Mouse (Mus musculus) kidney, postnatal 0 days (tissue): ENCODE measurements around the gene Rnaseh2c. TPM values are rescaled to one million over a fixed set of nuclear protein-coding genes. Genes with fewer than 3 reads are reported as not detected.
A peak's percentile ranks its signal among the peaks of the same experiment; 100 is the strongest.

Experiments
- ATAC-seq: fragments of 200-750 bp; cut with Nextera tagmentation; replicated peaks from 2 replicates; pipeline ENCODE4 v1.8.0; 2017; ENCODE audit warnings: low read depth, moderate number of reproducible peaks, moderate TSS enrichment, moderate library complexity; ENCODE audit not compliant: low FRiP score
- DNase-seq: peaks from one replicate; pipeline ENCODE4 v3.0.0-alpha.2; 2016; ENCODE audit warnings: low spot score
- H3K27ac ChIP-seq: fragments of 300-500 bp; sonication (generic); 2 replicates; pipeline ENCODE4 v1.5.1; 2014; ENCODE audit warnings: mild to moderate bottlenecking
- H3K27me3 ChIP-seq: fragments of 300-500 bp; sonication (generic); 2 replicates; pipeline ENCODE4 v1.6.1; 2014; ENCODE audit warnings: low read length, mixed read lengths; ENCODE audit not compliant: insufficient read depth
- H3K36me3 ChIP-seq: fragments of 300-500 bp; sonication (generic); 2 replicates; pipeline ENCODE4 v1.6.1; 2014; ENCODE audit warnings: low read length, mixed read lengths; ENCODE audit not compliant: insufficient read depth
- H3K4me1 ChIP-seq: fragments of 300-500 bp; sonication (generic); replicated peaks from 2 replicates; pipeline ENCODE4 v1.6.1; 2014; ENCODE audit warnings: antibody characterized with exemption, low read length, mixed read lengths; ENCODE audit not compliant: insufficient read depth
- H3K4me2 ChIP-seq: fragments of 300-500 bp; sonication (generic); 2 replicates; pipeline ENCODE4 v1.6.1; 2014; ENCODE audit warnings: mild to moderate bottlenecking, low read length, moderate library complexity, mixed read lengths
- H3K4me3 ChIP-seq: fragments of 300-500 bp; sonication (generic); replicated peaks from 2 replicates; pipeline ENCODE4 v1.5.1; 2014; ENCODE audit warnings: low read depth, low read length
- H3K9ac ChIP-seq: fragments of 300-500 bp; sonication (generic); 2 replicates; pipeline ENCODE4 v1.6.1; 2014; ENCODE audit warnings: low read depth, low read length
- H3K9me3 ChIP-seq: fragments of 300-500 bp; sonication (generic); replicated peaks from 2 replicates; pipeline ENCODE4 v1.6.1; 2016; ENCODE audit warnings: low read length, inconsistent platforms, mixed read lengths
- CTCF ChIP-seq: IDR thresholded peaks from 2 replicates; pipeline ENCODE4 v1.5.1; 2016; ENCODE audit warnings: antibody characterized with exemption, low read depth, mild to moderate bottlenecking, moderate library complexity
- WGBS: fragments of 180-500 bp; shearing (Covaris S2); extraction: QIAGEN DNeasy Blood & Tissue Kit; methylation state at CpG from one replicate; pipeline ENCODE4 v1.1.7; 2014; 5-methylcytosine and 5-hydroxymethylcytosine counted together
- polyA plus RNA-seq: library from polyadenylated mRNA; unstranded; fragments of >200 nt; fragmentation: Nextera tagmentation; extraction: Ambion mirVana; gene quantifications from 2 replicates; pipeline ENCODE4 v1.2.1, GENCODE M21; 2015

The Rnaseh2c gene
- polyA plus RNA-seq, 1 experiment from 2014 or later, result 128 TPM

- Histone ChIP-seq H3K27ac (peak overlapping the region; percentile 95), H3K36me3 (no peaks in the 10 kb centered on the region), H3K4me2 (peak overlapping the region; percentile 61), H3K27me3 (peaks cover 4% of the 10 kb centered on the region; the same call in 1 of the 2 replicates), H3K4me3 (peak overlapping the region; percentile 46), H3K9me3 (no peaks in the 10 kb centered on the region), H3K4me1 (peaks cover 7% of the 10 kb centered on the region), H3K9ac (peak overlapping the region; percentile 59)
- ATAC-seq (peak; percentile 20; the same call in 1 of the 2 replicates), DNase-seq (peak; percentile 74)
- TF ChIP-seq CTCF, result no peak
- WGBS, result under 1% methylated on average over 69 of the region's 69 CpGs
Measured at GRCm38 (mm10) chr19:5559631-5560456, 41.8 kb upstream of the Rnaseh2c start.

GRCm38 (mm10) chr19:5560457-5561041 is 41.1 kb upstream of the Rnaseh2c start, which contains the start of gene Ovol1:
TSS of gene Ovol1 (minus strand) at chr19:5560646.
- Histone ChIP-seq H3K36me3 (no peaks in the 10 kb centered on the region), H3K9me3 (no peaks in the 10 kb centered on the region), H3K9ac (peak within 1 kb of the TSS; percentile 59), H3K4me1 (peaks cover 6% of the 10 kb centered on the region), H3K4me3 (peak within 1 kb of the TSS; percentile 46), H3K27me3 (peaks cover 4% of the 10 kb centered on the region; the same call in 1 of the 2 replicates), H3K4me2 (peak within 1 kb of the TSS; percentile 61), H3K27ac (peak within 1 kb of the TSS; percentile 95)
- TF ChIP-seq CTCF, result no peak
- WGBS, result under 1% methylated on average over 57 of the region's 57 CpGs
- DNase-seq (no peak), ATAC-seq (peak; percentile 68)

GRCm38 (mm10) chr19:5561252-5561790 is 40.4 kb upstream of the Rnaseh2c start:
- Histone ChIP-seq H3K9me3 (no peaks in the 10 kb centered on the region), H3K36me3 (no peaks in the 10 kb centered on the region), H3K27me3 (peaks cover 4% of the 10 kb centered on the region; the same call in 1 of the 2 replicates), H3K9ac (peak overlapping the region; percentile 59), H3K4me1 (peaks cover 10% of the 10 kb centered on the region), H3K4me2 (peak overlapping the region; percentile 61), H3K27ac (peak overlapping the region; percentile 95), H3K4me3 (peak overlapping the region; percentile 46)
- TF ChIP-seq CTCF, result no peak
- DNase-seq, result no peak
- WGBS, result 11% methylated on average over 10 of the region's 10 CpGs
- peak; percentile 40; the same call in 1 of the 2 replicates for ATAC-seq

- no peak for TF ChIP-seq CTCF
- DNase-seq, result no peak
- no peaks in the 10 kb centered on the region for H3K9me3 ChIP-seq
- H3K27me3 ChIP-seq, result peaks cover 4% of the 10 kb centered on the region; the same call in 1 of the 2 replicates
- H3K27ac ChIP-seq, result peak overlapping the region; percentile 95
- peak overlapping the region; percentile 61 for H3K4me2 ChIP-seq
- H3K9ac ChIP-seq, result no peak overlapping the region
- no peak overlapping the region for H3K4me3 ChIP-seq
- H3K4me1 ChIP-seq, result peaks cover 14% of the 10 kb centered on the region
- 20% methylated on average over 3 of the region's 3 CpGs for WGBS
- H3K36me3 ChIP-seq, result no peaks in the 10 kb centered on the region
- ATAC-seq, result no peak; the same call in 1 of the 2 replicates
Measured at GRCm38 (mm10) chr19:5561886-5562285, 39.8 kb upstream of the Rnaseh2c start.

- H3K36me3 ChIP-seq, result no peaks in the 10 kb centered on the region
- no peak overlapping the region for H3K9ac ChIP-seq
- TF ChIP-seq CTCF, result no peak
- no peaks in the 10 kb centered on the region for H3K9me3 ChIP-seq
- H3K27me3 ChIP-seq, result peaks cover 4% of the 10 kb centered on the region; the same call in 1 of the 2 replicates
- H3K4me1 ChIP-seq, result peaks cover 14% of the 10 kb centered on the region
- DNase-seq, result no peak
- H3K4me2 ChIP-seq, result no peak overlapping the region
- H3K4me3 ChIP-seq, result no peak overlapping the region
- 84% methylated on average over 10 of the region's 10 CpGs for WGBS
- 0 out of 2 replicates have a peak overlapping the region, but pooled peaks have one; percentile 95 for H3K27ac ChIP-seq
- ATAC-seq, result no peak
Measured at GRCm38 (mm10) chr19:5562776-5563175, 38.9 kb upstream of the Rnaseh2c start.

GRCm38 (mm10) chr19:5566316-5566715 is 35.4 kb upstream of the Rnaseh2c start:
- Histone ChIP-seq H3K9ac (no peak overlapping the region), H3K27me3 (no peaks in the 10 kb centered on the region), H3K4me1 (peaks cover 17% of the 10 kb centered on the region; the same call in 1 of the 2 replicates), H3K4me3 (no peak overlapping the region), H3K27ac (peak overlapping the region; percentile 85; the same call in 1 of the 2 replicates), H3K36me3 (0 out of 2 replicates have a peak, but pooled peaks cover 8% of the 10 kb centered on the region), H3K4me2 (peak overlapping the region; percentile 97), H3K9me3 (no peaks in the 10 kb centered on the region)
- ATAC-seq (no peak), DNase-seq (no peak)
- TF ChIP-seq CTCF, result no peak
- 61% methylated on average over 5 of the region's 5 CpGs for WGBS
